Mouse (Mus musculus): ENCODE results near the gene Ankrd34a. TPM values are rescaled to one million over a fixed set of nuclear protein-coding genes. Genes with fewer than 3 reads are reported as not detected.

The Ankrd34a gene
- 1.9 and 2.7 TPM in 2 replicates for polyA plus RNA-seq (2015; fragmentation: Nextera tagmentation; extraction: Ambion mirVana)

- Histone ChIP-seq H3K4me3 (peak within 1 kb of the TSS; percentile 55), H3K4me1 (peaks cover 46% of the 10 kb centered on the region), H3K36me3 (no peaks in the 10 kb centered on the region), H3K4me2 (peak within 1 kb of the TSS; percentile 95), H3K9me3 (no peaks in the 10 kb centered on the region), H3K9ac (peak within 1 kb of the TSS; percentile 60), H3K27ac (peak within 1 kb of the TSS; percentile 74), H3K27me3 (peaks cover 9% of the 10 kb centered on the region; the same call in 1 of the 2 replicates)
- WGBS, result 1% methylated on average over 19 of the region's 23 CpGs
- no peak for ATAC-seq (ENCODE audit: insufficient number of reproducible peaks, low FRiP score, low TSS enrichment, low read depth)
Observed at GRCm38 (mm10) chr3:96596228-96596707, at the start of gene Ankrd34a. Ankrd34a (plus strand) TSS chr3:96596636.

GRCm38 (mm10) chr3:96546880-96547279 is 49.6 kb upstream of the Ankrd34a start:
- no peak overlapping the region for H3K4me2 ChIP-seq
- H3K4me1 ChIP-seq, result peaks cover 9% of the 10 kb centered on the region
- ATAC-seq (ENCODE audit: insufficient number of reproducible peaks, low FRiP score, low TSS enrichment, low read depth), result no peak
- H3K9ac ChIP-seq, result no peak overlapping the region
- H3K27me3 ChIP-seq, result no peaks in the 10 kb centered on the region
- H3K9me3 ChIP-seq, result no peaks in the 10 kb centered on the region
- H3K4me3 ChIP-seq, result no peak overlapping the region
- no peaks in the 10 kb centered on the region for H3K36me3 ChIP-seq
- WGBS, result 46% methylated on average over 4 of the region's 4 CpGs
- H3K27ac ChIP-seq, result no peak overlapping the region

- ATAC-seq (ENCODE audit: insufficient number of reproducible peaks, low FRiP score, low TSS enrichment, low read depth), result no peak
- Histone ChIP-seq H3K4me2 (peak overlapping the region; percentile 26; the same call in 1 of the 2 replicates), H3K27me3 (no peaks in the 10 kb centered on the region), H3K36me3 (no peaks in the 10 kb centered on the region), H3K4me3 (no peak overlapping the region), H3K27ac (no peak overlapping the region), H3K9me3 (no peaks in the 10 kb centered on the region), H3K4me1 (peaks cover 10% of the 10 kb centered on the region), H3K9ac (no peak overlapping the region)
- WGBS, result 7% methylated on average over 14 of the region's 14 CpGs
Observed at GRCm38 (mm10) chr3:96547389-96547960, 49.0 kb upstream of the Ankrd34a start.

DNA sequence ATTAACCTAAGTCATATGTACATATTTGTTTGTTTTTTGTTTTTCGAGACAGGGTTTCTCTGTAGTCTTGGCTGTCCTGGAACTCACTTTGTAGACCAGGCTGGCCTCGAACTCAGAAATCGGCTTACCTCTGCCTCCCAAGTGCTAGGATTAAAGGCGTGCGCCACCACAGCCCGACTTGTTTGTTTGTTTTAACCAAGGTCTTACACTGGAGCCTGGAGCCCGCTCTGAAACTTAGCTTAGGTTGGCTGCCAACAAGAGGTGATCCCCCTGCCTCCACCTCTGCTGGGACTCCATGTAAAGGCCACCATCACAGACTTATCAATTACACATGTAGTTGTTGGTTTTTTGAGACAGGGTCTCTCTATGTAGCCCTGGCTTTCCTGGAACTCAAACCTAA is 47.6 kb upstream of the Ankrd34a start:
- H3K4me2 ChIP-seq, result no peak overlapping the region
- no peak overlapping the region for H3K9ac ChIP-seq
- H3K27me3 ChIP-seq, result no peaks in the 10 kb centered on the region
- H3K27ac ChIP-seq, result no peak overlapping the region
- peaks cover 10% of the 10 kb centered on the region for H3K4me1 ChIP-seq
- H3K4me3 ChIP-seq, result no peak overlapping the region
- no peaks in the 10 kb centered on the region for H3K36me3 ChIP-seq
- WGBS, result 85% methylated on average over 7 of the region's 7 CpGs
- no peak for ATAC-seq (ENCODE audit: insufficient number of reproducible peaks, low FRiP score, low TSS enrichment, low read depth)
- no peaks in the 10 kb centered on the region for H3K9me3 ChIP-seq

DNA sequence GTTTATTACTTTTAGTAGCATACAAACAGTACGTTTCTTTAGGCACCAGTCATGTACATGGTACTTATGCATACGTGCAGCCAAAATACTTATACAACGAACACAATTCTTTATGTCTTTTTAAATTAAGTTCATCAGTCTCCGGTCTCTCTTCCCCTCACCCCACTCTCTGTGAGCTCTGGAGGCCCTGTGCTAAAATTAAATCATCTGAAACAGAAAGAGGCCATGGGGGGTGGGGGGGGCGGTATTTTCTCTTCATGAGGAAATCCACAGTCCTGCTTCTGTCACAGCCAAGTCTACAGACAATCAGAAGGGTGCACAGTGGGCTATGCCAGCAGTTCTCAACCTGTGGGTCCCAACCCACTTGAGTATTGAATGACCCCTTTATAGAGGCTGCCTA is 47.1 kb upstream of the Ankrd34a start:
- Histone ChIP-seq H3K27me3 (no peaks in the 10 kb centered on the region), H3K4me3 (no peak overlapping the region), H3K9ac (no peak overlapping the region), H3K4me1 (peaks cover 10% of the 10 kb centered on the region), H3K36me3 (no peaks in the 10 kb centered on the region), H3K27ac (no peak overlapping the region), H3K9me3 (no peaks in the 10 kb centered on the region), H3K4me2 (no peak overlapping the region)
- no peak for ATAC-seq (ENCODE audit: insufficient number of reproducible peaks, low FRiP score, low TSS enrichment, low read depth)
- 77% methylated on average over 5 of the region's 5 CpGs for WGBS

- no peak overlapping the region for H3K4me3 ChIP-seq
- peaks cover 24% of the 10 kb centered on the region for H3K4me1 ChIP-seq
- peak overlapping the region; percentile 47; the same call in 1 of the 2 replicates for H3K27ac ChIP-seq
- no peaks in the 10 kb centered on the region for H3K36me3 ChIP-seq
- ATAC-seq (ENCODE audit: insufficient number of reproducible peaks, low FRiP score, low TSS enrichment, low read depth), result no peak
- H3K9ac ChIP-seq, result no peak overlapping the region
- H3K9me3 ChIP-seq, result no peaks in the 10 kb centered on the region
- H3K4me2 ChIP-seq, result no peak overlapping the region
- no peaks in the 10 kb centered on the region for H3K27me3 ChIP-seq
- WGBS, result 18% methylated on average over 8 of the region's 8 CpGs
Observed at GRCm38 (mm10) chr3:96551203-96551602, 45.2 kb upstream of the Ankrd34a start.

GRCm38 (mm10) chr3:96551890-96552289 is 44.5 kb upstream of the Ankrd34a start:
- H3K27me3 ChIP-seq, result no peaks in the 10 kb centered on the region
- peaks cover 26% of the 10 kb centered on the region for H3K4me1 ChIP-seq
- 57% methylated on average over 7 of the region's 7 CpGs for WGBS
- H3K27ac ChIP-seq, result peak overlapping the region; percentile 47; the same call in 1 of the 2 replicates
- no peaks in the 10 kb centered on the region for H3K36me3 ChIP-seq
- no peak for ATAC-seq (ENCODE audit: insufficient number of reproducible peaks, low FRiP score, low TSS enrichment, low read depth)
- H3K9ac ChIP-seq, result no peak overlapping the region
- no peaks in the 10 kb centered on the region for H3K9me3 ChIP-seq
- no peak overlapping the region for H3K4me3 ChIP-seq
- H3K4me2 ChIP-seq, result no peak overlapping the region

DNA sequence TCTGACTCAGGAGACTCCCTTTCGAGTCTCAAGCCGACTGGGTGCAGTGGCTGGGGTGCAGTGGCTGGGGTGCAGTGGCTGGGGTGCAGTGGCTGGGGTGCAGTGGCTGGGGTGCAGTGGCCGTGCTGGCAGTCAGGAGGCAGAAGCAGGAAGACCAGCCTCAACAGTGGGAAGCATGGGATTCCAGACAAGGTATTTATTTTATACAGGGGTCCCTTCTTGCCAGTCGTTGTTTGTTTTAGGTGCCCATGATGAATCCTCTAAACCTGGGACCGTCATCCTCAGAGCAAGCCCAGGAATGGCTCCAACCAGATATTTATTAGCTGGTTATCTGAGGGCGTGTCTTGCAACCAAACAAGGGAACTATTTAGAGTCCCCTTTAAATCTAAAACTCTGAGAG is 42.8 kb upstream of the Ankrd34a start:
- H3K4me3 ChIP-seq, result no peak overlapping the region
- H3K36me3 ChIP-seq, result no peaks in the 10 kb centered on the region
- WGBS, result 74% methylated on average over 6 of the region's 6 CpGs
- H3K27me3 ChIP-seq, result no peaks in the 10 kb centered on the region
- H3K4me2 ChIP-seq, result no peak overlapping the region
- H3K9ac ChIP-seq, result no peak overlapping the region
- H3K4me1 ChIP-seq, result peaks cover 28% of the 10 kb centered on the region
- ATAC-seq (ENCODE audit: insufficient number of reproducible peaks, low FRiP score, low TSS enrichment, low read depth), result no peak
- H3K27ac ChIP-seq, result no peak overlapping the region
- no peaks in the 10 kb centered on the region for H3K9me3 ChIP-seq

DNA sequence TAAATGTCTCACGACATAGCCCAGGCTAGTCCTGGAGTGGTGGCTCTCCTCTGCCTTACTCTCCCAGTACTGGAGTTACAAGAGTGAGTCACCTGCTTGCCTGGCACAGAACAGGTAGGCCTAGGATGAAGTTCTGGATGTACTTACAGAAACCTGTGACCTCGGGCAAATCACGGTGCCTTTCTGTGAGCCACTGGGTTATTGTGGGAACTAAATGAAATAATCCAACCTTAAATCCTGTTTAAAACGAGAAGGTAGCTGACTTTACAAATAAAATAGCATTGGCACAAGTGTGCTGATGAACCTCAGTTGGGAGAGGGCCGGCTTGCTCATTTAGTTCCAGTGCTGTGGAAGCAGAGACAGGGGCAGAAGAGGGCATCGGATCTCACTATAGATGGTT is 42.2 kb upstream of the Ankrd34a start:
- Histone ChIP-seq H3K27me3 (no peaks in the 10 kb centered on the region), H3K4me3 (no peak overlapping the region), H3K9me3 (no peaks in the 10 kb centered on the region), H3K4me1 (peaks cover 29% of the 10 kb centered on the region), H3K27ac (no peak overlapping the region), H3K36me3 (0 out of 2 replicates have a peak, but pooled peaks cover under 1% of the 10 kb centered on the region), H3K4me2 (no peak overlapping the region), H3K9ac (no peak overlapping the region)
- no peak for ATAC-seq (ENCODE audit: insufficient number of reproducible peaks, low FRiP score, low TSS enrichment, low read depth)
- WGBS, result 80% methylated on average over 6 of the region's 6 CpGs

- Histone ChIP-seq H3K9ac (no peak overlapping the region), H3K4me3 (no peak overlapping the region), H3K27ac (peak overlapping the region; percentile 78), H3K27me3 (no peaks in the 10 kb centered on the region), H3K4me1 (peaks cover 38% of the 10 kb centered on the region), H3K36me3 (peaks cover 9% of the 10 kb centered on the region), H3K9me3 (no peaks in the 10 kb centered on the region), H3K4me2 (no peak overlapping the region)
- ATAC-seq (ENCODE audit: insufficient number of reproducible peaks, low FRiP score, low TSS enrichment, low read depth), result 0 out of 2 replicates have a peak, but pooled peaks have one; percentile 6
- WGBS, result 33% methylated on average over 12 of the region's 12 CpGs
Observed at GRCm38 (mm10) chr3:96555041-96555596, 41.3 kb upstream of the Ankrd34a start.

GRCm38 (mm10) chr3:96555999-96556614 is 40.3 kb upstream of the Ankrd34a start:
- 69% methylated on average over 15 of the region's 15 CpGs for WGBS
- Histone ChIP-seq H3K4me2 (peak overlapping the region; percentile 67), H3K36me3 (peaks cover 19% of the 10 kb centered on the region), H3K4me1 (peaks cover 48% of the 10 kb centered on the region), H3K9ac (no peak overlapping the region), H3K27me3 (no peaks in the 10 kb centered on the region), H3K27ac (peak overlapping the region; percentile 78; the same call in 1 of the 2 replicates), H3K4me3 (no peak overlapping the region; the same call in 1 of the 2 replicates), H3K9me3 (no peaks in the 10 kb centered on the region)
- ATAC-seq (ENCODE audit: insufficient number of reproducible peaks, low FRiP score, low TSS enrichment, low read depth), result no peak

Data from limb, embryonic 15.5 days (tissue).